Mouse (Mus musculus) intestine, embryonic 16.5 days (tissue): Measurements from ENCODE around the gene Zfp869. TPM values are rescaled to one million over a fixed set of nuclear protein-coding genes. Genes with fewer than 3 reads are reported as not detected.
"Not testable (repeated sequence)": the region's sequence is repeated elsewhere in the genome, so short reads cannot be mapped to it uniquely, and the experiment has no call there.

Source experiments
- ATAC-seq: fragments of 200-750 bp; cut with Nextera tagmentation; 2 replicates; pipeline ENCODE4 v1.8.0; 2017; ENCODE audit warnings: moderate TSS enrichment, moderate library complexity
- H3K27ac ChIP-seq: fragments of 300-500 bp; sonication (generic); 2 replicates; pipeline ENCODE4 v1.5.1; 2014; ENCODE audit warnings: mild to moderate bottlenecking, low read length
- H3K27me3 ChIP-seq: fragments of 300-500 bp; sonication (generic); replicated peaks from 2 replicates; pipeline ENCODE4 v1.6.1; 2014; ENCODE audit warnings: low read length, control low read depth, mixed read lengths; ENCODE audit not compliant: control insufficient read depth, insufficient read depth
- H3K36me3 ChIP-seq: fragments of 300-500 bp; sonication (generic); 2 replicates; pipeline ENCODE4 v1.6.1; 2014; ENCODE audit warnings: low read length, control low read depth; ENCODE audit not compliant: control insufficient read depth, insufficient read depth
- H3K4me1 ChIP-seq: fragments of 300-500 bp; sonication (generic); 2 replicates; pipeline ENCODE4 v1.6.1; 2014; ENCODE audit warnings: low read length, control low read depth, mixed read lengths; ENCODE audit not compliant: control insufficient read depth, insufficient read depth
- H3K4me2 ChIP-seq: fragments of 300-500 bp; sonication (generic); 2 replicates; pipeline ENCODE4 v1.6.1; 2014; ENCODE audit warnings: low read depth, low read length, control low read depth
- H3K4me3 ChIP-seq: fragments of 300-500 bp; sonication (generic); 2 replicates; pipeline ENCODE4 v1.5.1; 2014; ENCODE audit warnings: mild to moderate bottlenecking, low read length
- H3K9ac ChIP-seq: fragments of 300-500 bp; sonication (generic); 2 replicates; pipeline ENCODE4 v1.6.1; 2014; ENCODE audit warnings: low read depth, low read length
- H3K9me3 ChIP-seq: fragments of 300-500 bp; sonication (generic); 2 replicates; pipeline ENCODE4 v1.6.1; 2016; ENCODE audit warnings: low read length, control low read depth; ENCODE audit not compliant: control insufficient read depth
- WGBS: fragments of 180-500 bp; shearing (Covaris S2); extraction: QIAGEN DNeasy Blood & Tissue Kit; methylation state at CpG from one replicate; pipeline ENCODE4 v1.1.7; 2014; 5-methylcytosine and 5-hydroxymethylcytosine counted together
- polyA plus RNA-seq: library from polyadenylated mRNA; unstranded; fragments of >200 nt; fragmentation: Nextera tagmentation; extraction: Ambion mirVana; gene quantifications from 2 replicates; pipeline ENCODE4 v1.2.1, GENCODE M21; 2015

Zfp869 gene
- polyA plus RNA-seq, 1 experiment from 2014 or later: 23.2 TPM

GRCm38 (mm10) chr8:69715366-69715765 is 4.8 kb upstream of the Zfp869 start:
- Histone ChIP-seq H3K9me3 (no peaks in the 10 kb centered on the region), H3K36me3 (no peaks in the 10 kb centered on the region), H3K4me2 (peak overlapping the region; percentile 35), H3K9ac (0 out of 2 replicates have a peak overlapping the region, but pooled peaks have one; percentile 47), H3K27ac (no peak overlapping the region), H3K4me3 (peak overlapping the region; percentile 17), H3K4me1 (peaks cover 7% of the 10 kb centered on the region), H3K27me3 (no peaks in the 10 kb centered on the region)
- ATAC-seq: no peak
- WGBS: 80% methylated on average over 6 of the region's 6 CpGs

- WGBS: 83% methylated on average over 8 of the region's 8 CpGs
- Histone ChIP-seq H3K9ac (no peak overlapping the region), H3K27ac (no peak overlapping the region), H3K4me3 (no peak overlapping the region), H3K9me3 (no peaks in the 10 kb centered on the region), H3K36me3 (peaks cover 15% of the 10 kb centered on the region), H3K27me3 (no peaks in the 10 kb centered on the region), H3K4me2 (no peak overlapping the region), H3K4me1 (peaks cover 7% of the 10 kb centered on the region)
- no peak for ATAC-seq
Measured at GRCm38 (mm10) chr8:69713516-69713915, 3.0 kb upstream of the Zfp869 start.

GRCm38 (mm10) chr8:69701810-69702209 is 8.7 kb downstream of the Zfp869 start:
- ATAC-seq: no peak
- Histone ChIP-seq H3K4me1 (no peaks in the 10 kb centered on the region), H3K36me3 (peaks cover 29% of the 10 kb centered on the region), H3K9me3 (no peaks in the 10 kb centered on the region; the same call in 1 of the 2 replicates), H3K27ac (no peak overlapping the region), H3K27me3 (no peaks in the 10 kb centered on the region), H3K4me3 (no peak overlapping the region), H3K9ac (no peak overlapping the region), H3K4me2 (no peak overlapping the region)
- WGBS: 88% methylated on average over 6 of the region's 6 CpGs

GRCm38 (mm10) chr8:69665051-69665450 is 45.5 kb downstream of the Zfp869 start:
- not testable (repeated sequence) for H3K9ac ChIP-seq, H3K4me3 ChIP-seq, H3K36me3 ChIP-seq, H3K4me1 ChIP-seq, H3K4me2 ChIP-seq, H3K27me3 ChIP-seq, ATAC-seq, H3K27ac ChIP-seq, H3K9me3 ChIP-seq
- WGBS: 72% methylated on average over 2 of the region's 2 CpGs

DNA sequence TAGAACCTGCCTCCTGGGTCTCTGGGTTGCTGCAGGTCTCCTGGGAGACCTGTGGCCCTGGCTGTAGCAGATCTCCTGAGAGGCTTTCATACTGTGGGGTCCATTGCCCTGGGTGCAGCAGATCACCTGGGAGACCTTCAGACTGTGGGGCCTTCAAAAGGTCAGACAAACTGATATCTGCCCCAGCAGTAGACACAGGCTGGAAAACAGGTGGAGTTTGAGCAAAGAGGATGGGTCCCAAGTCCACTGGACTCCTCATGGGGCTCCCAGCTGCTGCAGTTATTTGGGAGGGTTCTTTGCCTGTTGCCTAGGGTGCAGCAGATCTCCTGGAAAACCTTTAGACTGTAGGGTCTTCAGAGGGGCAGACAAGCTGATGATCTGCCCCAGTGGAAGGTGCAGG is 49.2 kb downstream of the Zfp869 start:
- H3K36me3 ChIP-seq: 0 out of 2 replicates have a peak, but pooled peaks cover 2% of the 10 kb centered on the region
- H3K27me3 ChIP-seq: no peaks in the 10 kb centered on the region
- no peak overlapping the region for H3K27ac ChIP-seq
- ATAC-seq: no peak
- H3K4me2 ChIP-seq: no peak overlapping the region
- H3K9ac ChIP-seq: no peak overlapping the region
- no peaks in the 10 kb centered on the region for H3K9me3 ChIP-seq
- H3K4me1 ChIP-seq: no peaks in the 10 kb centered on the region
- no peak overlapping the region for H3K4me3 ChIP-seq

Other genes starting within 250 kb of the Zfp869 start
- gene Gm7697, start 187.7 kb downstream of the Zfp869 start, polyA plus RNA-seq: not detected in 2 replicates
- 15.1 and 16.4 TPM in 2 replicates for gene Zfp868, start 85.2 kb downstream of the Zfp869 start, polyA plus RNA-seq
- 0.84 and 1.2 TPM in 2 replicates for gene Zfp964, start 56.2 kb downstream of the Zfp869 start, polyA plus RNA-seq
- 4.9 and 6.2 TPM in 2 replicates for gene Zfp963, start 39.2 kb upstream of the Zfp869 start, polyA plus RNA-seq
- gene Gm20422, start 64.2 kb upstream of the Zfp869 start, polyA plus RNA-seq: 0.54 TPM in 1 of 2 replicates, not detected in the other
- 50.0 and 53.7 TPM in 2 replicates for gene Atp13a1, start 80.4 kb upstream of the Zfp869 start, polyA plus RNA-seq
- 15.6 and 16.7 TPM in 2 replicates for gene Zfp866, start 80.5 kb upstream of the Zfp869 start, polyA plus RNA-seq
- 8.2 and 13.5 TPM in 2 replicates for gene Gmip, start 98.0 kb upstream of the Zfp869 start, polyA plus RNA-seq
- 0.26 and 0.32 TPM in 2 replicates for gene Lpar2, start 111.7 kb upstream of the Zfp869 start, polyA plus RNA-seq
- 2.7 and 2.9 TPM in 2 replicates for gene Pbx4, start 121.8 kb upstream of the Zfp869 start, polyA plus RNA-seq
- gene Cilp2, start 177.0 kb upstream of the Zfp869 start, polyA plus RNA-seq: 0.51 and 0.53 TPM in 2 replicates
- 2.8 TPM in 2 replicates for gene Tssk6, start 191.5 kb upstream of the Zfp869 start, polyA plus RNA-seq
- 233 and 243 TPM in 2 replicates for gene Ndufa13, start 191.8 kb upstream of the Zfp869 start, polyA plus RNA-seq
- gene Yjefn3, start 192.0 kb upstream of the Zfp869 start, polyA plus RNA-seq: 3.2 and 3.8 TPM in 2 replicates